Mouse (Mus musculus): ENCODE measurements around the gene Kcnab3. TPM values are rescaled to one million over a fixed set of nuclear protein-coding genes. Genes with fewer than 3 reads are reported as not detected.
A peak's percentile ranks its signal among the peaks of the same experiment; 100 is the strongest.

Gene Kcnab3
- polyA plus RNA-seq, 1 experiment from 2014 or later = 6.0 TPM

- H3K9ac ChIP-seq (ENCODE audit: low read depth, low read length) = no peak overlapping the region
- 87% methylated on average over 25 of the region's 26 CpGs for WGBS
- peaks cover 51% of the 10 kb centered on the region for H3K36me3 ChIP-seq (ENCODE audit: control insufficient read depth, insufficient read depth, low read length)
Observed at GRCm38 (mm10) chr11:69346441-69346840, 20.4 kb downstream of the Kcnab3 start.

DNA sequence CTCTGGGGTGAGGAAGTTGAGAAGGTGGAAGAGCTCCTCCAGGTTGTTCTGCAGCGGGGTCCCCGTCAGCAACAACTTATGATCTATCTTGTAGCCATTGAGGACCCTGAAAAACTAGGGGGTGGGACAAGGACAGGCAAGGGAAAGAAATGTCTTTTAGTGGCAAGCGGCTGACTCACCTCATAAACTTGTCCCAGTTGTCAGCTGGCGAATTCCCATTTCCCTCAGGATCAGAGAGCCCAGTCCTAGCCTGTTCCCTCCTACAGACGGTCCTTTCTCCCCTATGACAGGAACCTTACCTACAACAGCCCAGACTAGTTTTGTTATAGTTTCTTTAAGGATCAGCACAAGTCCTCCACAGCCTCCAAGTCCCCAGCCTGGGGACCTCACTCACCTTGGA, 30.5 kb downstream of the Kcnab3 start:
- Histone ChIP-seq H3K4me2 (ENCODE audit: low read length) (no peak overlapping the region), H3K27ac (ENCODE audit: low read depth, low read length) (no peak overlapping the region), H3K27me3 (replicated peaks; ENCODE audit: control insufficient read depth, insufficient read depth, low read length) (no peaks in the 10 kb centered on the region), H3K9ac (ENCODE audit: low read depth, low read length) (no peak overlapping the region), H3K4me3 (ENCODE audit: low read length) (no peak overlapping the region), H3K9me3 (ENCODE audit: control insufficient read depth, low read length) (no peaks in the 10 kb centered on the region), H3K4me1 (ENCODE audit: control insufficient read depth, insufficient read depth, low read depth, low read length) (no peaks in the 10 kb centered on the region), H3K36me3 (ENCODE audit: control insufficient read depth, insufficient read depth, low read length) (peaks cover 81% of the 10 kb centered on the region)
- no peak for ATAC-seq
- WGBS = 95% methylated on average over 5 of the region's 5 CpGs

More at GRCm38 (mm10) chr11:69346441-69346840, 20.4 kb downstream of the Kcnab3 start:
- no peak for ATAC-seq
- Histone ChIP-seq H3K4me2 (ENCODE audit: low read length) (no peak overlapping the region), H3K9me3 (ENCODE audit: control insufficient read depth, low read length) (no peaks in the 10 kb centered on the region), H3K4me1 (ENCODE audit: control insufficient read depth, insufficient read depth, low read depth, low read length) (peaks cover 7% of the 10 kb centered on the region), H3K4me3 (ENCODE audit: low read length) (no peak overlapping the region), H3K27me3 (replicated peaks; ENCODE audit: control insufficient read depth, insufficient read depth, low read length) (no peaks in the 10 kb centered on the region), H3K27ac (ENCODE audit: low read depth, low read length) (no peak overlapping the region)

DNA sequence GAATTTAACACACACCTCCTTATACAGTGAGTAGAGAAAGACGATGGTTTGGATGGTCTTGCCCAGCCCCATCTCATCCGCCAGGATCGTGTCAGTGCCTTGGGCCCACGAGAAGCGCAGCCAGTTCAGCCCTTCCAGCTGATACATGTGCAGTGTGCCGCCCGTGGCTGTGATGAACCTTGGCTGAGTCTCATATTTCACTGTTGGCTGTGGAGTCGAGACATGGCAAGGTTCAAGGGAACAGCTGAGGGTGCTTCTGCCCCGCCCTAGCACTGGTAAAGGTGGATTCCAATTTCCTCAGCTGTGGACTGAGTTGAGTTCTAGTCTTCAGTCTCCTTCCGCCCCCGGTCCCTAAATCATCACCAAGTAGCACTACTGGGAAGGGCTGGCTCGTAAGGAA, 31.6 kb downstream of the Kcnab3 start:
- no peak overlapping the region for H3K4me3 ChIP-seq (ENCODE audit: low read length)
- H3K36me3 ChIP-seq (ENCODE audit: control insufficient read depth, insufficient read depth, low read length) = peaks cover 86% of the 10 kb centered on the region
- H3K4me2 ChIP-seq (ENCODE audit: low read length) = no peak overlapping the region
- WGBS = 90% methylated on average over 12 of the region's 12 CpGs
- H3K27ac ChIP-seq (ENCODE audit: low read depth, low read length) = no peak overlapping the region
- no peaks in the 10 kb centered on the region for H3K4me1 ChIP-seq (ENCODE audit: control insufficient read depth, insufficient read depth, low read depth, low read length)
- H3K9me3 ChIP-seq (ENCODE audit: control insufficient read depth, low read length) = no peaks in the 10 kb centered on the region
- no peaks in the 10 kb centered on the region for H3K27me3 ChIP-seq (replicated peaks; ENCODE audit: control insufficient read depth, insufficient read depth, low read length)
- ATAC-seq = no peak
- H3K9ac ChIP-seq (ENCODE audit: low read depth, low read length) = no peak overlapping the region

DNA sequence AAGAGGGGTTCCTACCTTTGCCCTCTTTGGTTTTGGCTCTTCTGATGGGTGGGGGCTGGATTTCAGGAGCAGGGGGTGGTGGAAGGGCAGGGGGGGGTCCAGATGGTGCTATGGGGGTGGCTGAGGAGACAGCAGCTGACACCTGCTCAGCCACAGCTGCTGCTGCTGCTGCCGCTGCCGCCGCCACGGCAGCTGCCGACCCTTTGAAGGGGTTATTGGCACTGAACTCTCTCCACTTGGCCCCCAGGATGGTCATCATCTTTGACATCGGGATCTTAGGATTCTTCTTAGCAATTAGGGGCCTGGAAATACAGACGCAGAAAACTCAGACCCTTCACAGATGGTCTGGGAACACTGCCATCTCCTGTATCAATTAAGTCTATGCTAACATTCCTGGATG, 36.0 kb downstream of the Kcnab3 start:
- 58% methylated on average over 7 of the region's 7 CpGs for WGBS
- H3K36me3 ChIP-seq (ENCODE audit: control insufficient read depth, insufficient read depth, low read length) = peaks cover 55% of the 10 kb centered on the region
- no peak overlapping the region for H3K9ac ChIP-seq (ENCODE audit: low read depth, low read length)
- no peak overlapping the region for H3K4me3 ChIP-seq (ENCODE audit: low read length)
- H3K27me3 ChIP-seq (replicated peaks; ENCODE audit: control insufficient read depth, insufficient read depth, low read length) = no peaks in the 10 kb centered on the region
- no peak overlapping the region for H3K27ac ChIP-seq (ENCODE audit: low read depth, low read length)
- no peaks in the 10 kb centered on the region for H3K9me3 ChIP-seq (ENCODE audit: control insufficient read depth, low read length)
- no peak overlapping the region for H3K4me2 ChIP-seq (ENCODE audit: low read length)
- no peak for ATAC-seq
- H3K4me1 ChIP-seq (ENCODE audit: control insufficient read depth, insufficient read depth, low read depth, low read length) = peaks cover 22% of the 10 kb centered on the region

- peaks cover 22% of the 10 kb centered on the region for H3K4me1 ChIP-seq (ENCODE audit: control insufficient read depth, insufficient read depth, low read depth, low read length)
- no peaks in the 10 kb centered on the region for H3K27me3 ChIP-seq (replicated peaks; ENCODE audit: control insufficient read depth, insufficient read depth, low read length)
- no peaks in the 10 kb centered on the region for H3K9me3 ChIP-seq (ENCODE audit: control insufficient read depth, low read length)
- H3K36me3 ChIP-seq (ENCODE audit: control insufficient read depth, insufficient read depth, low read length) = peaks cover 50% of the 10 kb centered on the region
- no peak overlapping the region for H3K9ac ChIP-seq (ENCODE audit: low read depth, low read length)
- no peak overlapping the region for H3K27ac ChIP-seq (ENCODE audit: low read depth, low read length)
- ATAC-seq = no peak
- no peak overlapping the region for H3K4me3 ChIP-seq (ENCODE audit: low read length)
- 93% methylated on average over 2 of the region's 2 CpGs for WGBS
- H3K4me2 ChIP-seq (ENCODE audit: low read length) = no peak overlapping the region
Observed at GRCm38 (mm10) chr11:69362479-69362878, 36.4 kb downstream of the Kcnab3 start.

DNA sequence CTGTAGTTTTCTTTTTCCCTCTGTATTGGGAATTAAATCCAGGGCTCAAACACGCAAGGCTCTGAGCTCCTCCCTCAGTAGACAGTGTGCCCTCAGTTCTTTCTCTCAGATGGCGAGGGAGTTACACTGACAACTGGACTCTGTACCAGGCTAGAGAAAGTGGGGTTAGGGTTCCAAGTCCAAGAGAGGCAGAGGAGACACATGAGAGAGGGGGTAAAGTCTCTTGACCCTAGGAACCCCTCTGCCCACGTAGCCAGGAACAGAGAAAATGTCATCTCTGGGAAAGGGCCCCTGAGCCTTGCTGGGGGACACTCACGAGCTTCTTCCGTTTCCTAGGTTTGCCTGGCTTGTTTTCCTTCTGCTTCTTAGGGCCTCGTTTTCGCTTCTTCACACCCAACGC, 38.3 kb downstream of the Kcnab3 start:
- Histone ChIP-seq H3K4me1 (ENCODE audit: control insufficient read depth, insufficient read depth, low read depth, low read length) (peaks cover 29% of the 10 kb centered on the region), H3K36me3 (ENCODE audit: control insufficient read depth, insufficient read depth, low read length) (peaks cover 34% of the 10 kb centered on the region), H3K4me3 (ENCODE audit: low read length) (no peak overlapping the region), H3K9me3 (ENCODE audit: control insufficient read depth, low read length) (no peaks in the 10 kb centered on the region), H3K9ac (ENCODE audit: low read depth, low read length) (no peak overlapping the region), H3K27me3 (replicated peaks; ENCODE audit: control insufficient read depth, insufficient read depth, low read length) (no peaks in the 10 kb centered on the region), H3K4me2 (ENCODE audit: low read length) (peak overlapping the region; percentile 91), H3K27ac (ENCODE audit: low read depth, low read length) (peak overlapping the region; percentile 100)
- no peak for ATAC-seq
- WGBS = 39% methylated on average over 8 of the region's 8 CpGs

DNA sequence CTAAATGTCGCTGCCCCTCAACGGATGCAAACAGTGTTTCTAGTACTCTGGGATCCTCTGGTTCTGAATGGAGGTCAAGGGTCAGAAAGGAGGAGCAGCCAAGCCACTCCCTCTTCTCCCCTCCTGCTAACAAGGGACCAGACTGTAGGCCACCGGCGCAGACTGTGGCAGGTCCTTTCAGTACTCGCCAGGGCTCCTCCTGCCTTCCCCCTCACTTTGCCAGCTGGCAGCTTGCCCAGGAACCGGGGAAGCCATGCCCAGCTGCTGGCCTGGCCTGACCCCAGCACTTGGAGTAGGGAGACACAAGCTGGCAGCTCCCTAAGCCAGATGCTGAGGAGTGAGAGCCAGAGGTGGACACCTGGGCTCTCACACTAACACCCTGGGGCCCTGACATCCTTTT, 38.9 kb downstream of the Kcnab3 start:
- no peaks in the 10 kb centered on the region for H3K9me3 ChIP-seq (ENCODE audit: control insufficient read depth, low read length)
- H3K36me3 ChIP-seq (ENCODE audit: control insufficient read depth, insufficient read depth, low read length) = peaks cover 28% of the 10 kb centered on the region
- H3K4me1 ChIP-seq (ENCODE audit: control insufficient read depth, insufficient read depth, low read depth, low read length) = peaks cover 29% of the 10 kb centered on the region
- peak overlapping the region; percentile 91 for H3K4me2 ChIP-seq (ENCODE audit: low read length)
- 5% methylated on average over 6 of the region's 6 CpGs for WGBS
- H3K27ac ChIP-seq (ENCODE audit: low read depth, low read length) = peak overlapping the region; percentile 100
- H3K4me3 ChIP-seq (ENCODE audit: low read length) = peak overlapping the region; percentile 4; the same call in 1 of the 2 replicates
- peak overlapping the region; percentile 69; the same call in 1 of the 2 replicates for H3K9ac ChIP-seq (ENCODE audit: low read depth, low read length)
- no peaks in the 10 kb centered on the region for H3K27me3 ChIP-seq (replicated peaks; ENCODE audit: control insufficient read depth, insufficient read depth, low read length)
- ATAC-seq = peak; percentile 77

DNA sequence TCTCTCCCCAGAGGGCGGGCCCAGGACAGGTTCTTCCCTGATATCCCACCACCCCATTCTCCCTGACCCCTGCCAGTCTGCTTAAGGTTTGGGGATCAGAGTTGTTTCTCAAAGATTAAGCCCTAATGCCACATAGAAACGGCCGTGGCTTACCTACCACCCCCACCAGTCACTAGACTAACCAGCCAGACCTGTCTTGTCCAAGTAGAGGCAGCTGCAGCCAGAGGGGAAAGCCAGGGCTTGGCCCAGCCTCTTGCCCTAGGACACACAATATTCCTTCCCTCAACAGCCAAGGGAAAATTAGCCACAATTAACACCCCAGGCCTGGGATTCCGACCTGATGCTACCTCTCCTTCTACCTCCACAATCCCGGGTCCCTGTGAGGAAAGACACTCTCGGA, 39.7 kb downstream of the Kcnab3 start:
- H3K9me3 ChIP-seq (ENCODE audit: control insufficient read depth, low read length) = no peaks in the 10 kb centered on the region
- H3K4me2 ChIP-seq (ENCODE audit: low read length) = peak overlapping the region; percentile 91
- peaks cover 31% of the 10 kb centered on the region for H3K4me1 ChIP-seq (ENCODE audit: control insufficient read depth, insufficient read depth, low read depth, low read length)
- H3K27me3 ChIP-seq (replicated peaks; ENCODE audit: control insufficient read depth, insufficient read depth, low read length) = no peaks in the 10 kb centered on the region
- peak overlapping the region; percentile 91 for H3K4me3 ChIP-seq (ENCODE audit: low read length)
- no peak; the same call in 1 of the 2 replicates for ATAC-seq
- peak overlapping the region; percentile 69 for H3K9ac ChIP-seq (ENCODE audit: low read depth, low read length)
- H3K27ac ChIP-seq (ENCODE audit: low read depth, low read length) = peak overlapping the region; percentile 100
- H3K36me3 ChIP-seq (ENCODE audit: control insufficient read depth, insufficient read depth, low read length) = peaks cover 20% of the 10 kb centered on the region
- WGBS = 22% methylated on average over 6 of the region's 6 CpGs

DNA sequence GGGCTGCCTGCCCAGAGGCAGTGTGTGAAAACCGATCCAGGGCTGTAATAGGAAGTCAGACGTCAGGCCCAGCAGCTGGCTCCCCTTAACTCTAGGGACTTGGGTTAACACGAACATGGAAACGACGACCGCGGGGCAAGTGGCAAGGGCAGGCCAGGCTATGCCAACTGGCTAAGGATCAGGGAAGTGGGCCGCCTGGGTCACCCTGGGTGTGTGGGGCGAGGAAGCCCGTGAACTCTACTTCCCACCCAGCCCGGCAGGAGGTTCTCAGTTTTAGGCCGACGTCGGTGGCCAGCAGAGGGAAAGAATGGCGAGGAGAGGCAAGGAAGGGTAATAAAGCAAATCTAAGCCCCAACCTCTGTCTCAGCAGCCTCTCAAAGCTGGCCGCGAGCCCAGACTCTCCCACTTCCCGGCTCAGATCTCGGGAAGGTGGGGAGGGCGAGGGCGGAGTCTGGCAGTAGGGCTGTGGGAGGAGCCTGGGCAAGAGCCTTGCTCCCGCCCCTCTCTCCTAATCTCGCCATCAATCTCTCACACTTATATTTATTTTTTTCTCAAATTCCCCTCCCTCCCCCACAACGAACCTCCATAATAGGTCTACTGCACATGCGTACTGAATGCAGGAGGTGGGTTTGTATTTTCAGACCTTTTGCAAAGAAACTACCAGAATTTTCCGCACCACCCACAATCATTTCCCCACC, 40.2 kb downstream of the Kcnab3 start:
- peak overlapping the region; percentile 91 for H3K4me3 ChIP-seq (ENCODE audit: low read length)
- peaks cover 37% of the 10 kb centered on the region for H3K4me1 ChIP-seq (ENCODE audit: control insufficient read depth, insufficient read depth, low read depth, low read length)
- no peaks in the 10 kb centered on the region for H3K27me3 ChIP-seq (replicated peaks; ENCODE audit: control insufficient read depth, insufficient read depth, low read length)
- H3K9ac ChIP-seq (ENCODE audit: low read depth, low read length) = peak overlapping the region; percentile 100
- H3K4me2 ChIP-seq (ENCODE audit: low read length) = peak overlapping the region; percentile 91
- H3K36me3 ChIP-seq (ENCODE audit: control insufficient read depth, insufficient read depth, low read length) = peaks cover 14% of the 10 kb centered on the region
- H3K9me3 ChIP-seq (ENCODE audit: control insufficient read depth, low read length) = no peaks in the 10 kb centered on the region
- peak; percentile 83 for ATAC-seq
- peak overlapping the region; percentile 100 for H3K27ac ChIP-seq (ENCODE audit: low read depth, low read length)
- WGBS = 2% methylated on average over 25 of the region's 26 CpGs
